Mouse (Mus musculus) heart, postnatal 0 days (tissue): ENCODE measurements around the gene Mrpl20.

Experiments
- CTCF ChIP-seq: IDR thresholded peaks from 2 replicates; pipeline ENCODE4 v1.5.1; 2016; ENCODE audit warnings: antibody characterized with exemption, control low read depth, low read depth
- EP300 ChIP-seq: IDR thresholded peaks from 2 replicates; pipeline ENCODE4 v1.6.1; 2016; ENCODE audit warnings: antibody characterized with exemption, low read depth

DNA sequence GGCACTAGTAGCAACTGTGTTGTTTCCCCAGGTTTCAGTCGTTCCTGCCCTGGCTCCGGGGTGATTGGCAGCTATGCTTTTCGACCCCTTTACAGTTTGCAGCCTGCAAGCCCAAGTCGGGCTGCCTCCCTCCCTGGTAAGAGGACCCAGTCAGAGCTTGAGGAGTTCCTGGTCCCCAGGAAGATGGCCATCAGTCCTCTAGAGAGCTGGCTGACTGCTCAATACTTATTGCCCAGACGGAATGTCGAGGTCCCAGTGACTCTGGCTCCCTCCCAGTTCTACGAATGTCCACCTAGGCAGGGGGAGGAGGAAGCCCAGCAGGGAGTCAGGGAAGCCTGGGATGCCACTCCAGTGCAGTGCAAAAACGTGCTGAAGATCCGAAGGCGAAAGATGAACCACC, 29.6 kb downstream of the Mrpl20 start:
- TF ChIP-seq CTCF, result no peak
- TF ChIP-seq EP300, result no peak
